Mouse (Mus musculus) lung, embryonic 15.5 days (tissue): Measurements from ENCODE around the gene Bola2. TPM values are rescaled to one million over a fixed set of nuclear protein-coding genes. Genes with fewer than 3 reads are reported as not detected.
A peak's percentile ranks its signal among the peaks of the same experiment; 100 is the strongest.
"Not testable (repeated sequence)": the region's sequence is repeated elsewhere in the genome, so short reads cannot be mapped to it uniquely, and the experiment has no call there.

Experiments
- ATAC-seq: fragments of 200-750 bp; cut with Nextera tagmentation; 2 replicates; pipeline ENCODE4 v1.8.0; 2017; ENCODE audit warnings: moderate number of reproducible peaks, borderline replicate concordance; ENCODE audit not compliant: low FRiP score, low TSS enrichment; ENCODE audit errors: extremely low read depth
- H3K27ac ChIP-seq: fragments of 300-500 bp; sonication (generic); 2 replicates; pipeline ENCODE4 v1.5.1; 2015; ENCODE audit warnings: moderate library complexity, mild to moderate bottlenecking, inconsistent platforms
- H3K27me3 ChIP-seq: fragments of 300-500 bp; sonication (generic); 2 replicates; pipeline ENCODE4 v1.6.1; 2015; ENCODE audit warnings: inconsistent platforms
- H3K36me3 ChIP-seq: fragments of 300-500 bp; sonication (generic); 2 replicates; pipeline ENCODE4 v1.6.1; 2015; ENCODE audit warnings: inconsistent platforms
- H3K4me1 ChIP-seq: fragments of 300-500 bp; sonication (generic); 2 replicates; pipeline ENCODE4 v1.6.1; 2015; ENCODE audit warnings: inconsistent platforms
- H3K4me2 ChIP-seq: fragments of 300-500 bp; sonication (generic); 2 replicates; pipeline ENCODE4 v1.6.1; 2015; ENCODE audit warnings: inconsistent platforms, mild to moderate bottlenecking, moderate library complexity
- H3K4me3 ChIP-seq: fragments of 300-500 bp; sonication (generic); 2 replicates; pipeline ENCODE4 v1.5.1; 2015; ENCODE audit warnings: mild to moderate bottlenecking, inconsistent platforms
- H3K9ac ChIP-seq: fragments of 300-500 bp; sonication (generic); 2 replicates; pipeline ENCODE4 v1.6.1; 2015; ENCODE audit warnings: inconsistent platforms
- H3K9me3 ChIP-seq: fragments of 300-500 bp; sonication (generic); 2 replicates; pipeline ENCODE4 v1.6.1; 2016; ENCODE audit warnings: inconsistent platforms
- WGBS: fragments of 180-500 bp; shearing (Covaris S2); methylation state at CpG from one replicate; pipeline ENCODE4 v1.1.7; 2015; 5-methylcytosine and 5-hydroxymethylcytosine counted together
- polyA plus RNA-seq: library from polyadenylated mRNA; unstranded; fragments of >200 nt; fragmentation: Nextera tagmentation; extraction: Ambion mirVana; gene quantifications from 2 replicates; pipeline ENCODE4 v1.2.1, GENCODE M21; 2015

Gene Bola2
- polyA plus RNA-seq, 1 experiment from 2014 or later = 105 TPM

GRCm38 (mm10) chr7:126668452-126668851 lies 26.7 kb upstream of the Bola2 start:
- 49% methylated on average over 5 of the region's 5 CpGs for WGBS
- no peaks in the 10 kb centered on the region for H3K9me3 ChIP-seq
- no peak overlapping the region for H3K4me2 ChIP-seq
- no peaks in the 10 kb centered on the region for H3K4me1 ChIP-seq
- no peak overlapping the region for H3K9ac ChIP-seq
- H3K36me3 ChIP-seq = peaks cover 31% of the 10 kb centered on the region; the same call in 1 of the 2 replicates
- no peaks in the 10 kb centered on the region for H3K27me3 ChIP-seq
- H3K27ac ChIP-seq = peak overlapping the region; percentile 73
- no peak overlapping the region for H3K4me3 ChIP-seq
- ATAC-seq = 0 out of 2 replicates have a peak, but pooled peaks have one; percentile 23

- Histone ChIP-seq H3K4me3 (no peak overlapping the region), H3K9me3 (no peaks in the 10 kb centered on the region), H3K4me1 (no peaks in the 10 kb centered on the region), H3K9ac (no peak overlapping the region), H3K4me2 (no peak overlapping the region), H3K27me3 (no peaks in the 10 kb centered on the region), H3K27ac (no peak overlapping the region), H3K36me3 (peaks cover 31% of the 10 kb centered on the region; the same call in 1 of the 2 replicates)
- WGBS = 89% methylated on average over 3 of the region's 3 CpGs
- ATAC-seq = no peak
Observed at GRCm38 (mm10) chr7:126670152-126670551, 25.0 kb upstream of the Bola2 start.

- Histone ChIP-seq H3K4me2 (no peak overlapping the region), H3K4me3 (no peak overlapping the region), H3K9me3 (no peaks in the 10 kb centered on the region), H3K27me3 (no peaks in the 10 kb centered on the region), H3K4me1 (peaks cover 4% of the 10 kb centered on the region; the same call in 1 of the 2 replicates), H3K27ac (no peak overlapping the region), H3K9ac (no peak overlapping the region), H3K36me3 (peaks cover 31% of the 10 kb centered on the region; the same call in 1 of the 2 replicates)
- WGBS = 90% methylated on average over 9 of the region's 9 CpGs
- no peak for ATAC-seq
Observed at GRCm38 (mm10) chr7:126672111-126672510, 23.1 kb upstream of the Bola2 start.

- H3K27ac ChIP-seq = no peak overlapping the region
- H3K9ac ChIP-seq = no peak overlapping the region
- no peak overlapping the region for H3K4me2 ChIP-seq
- H3K36me3 ChIP-seq = peaks cover 29% of the 10 kb centered on the region; the same call in 1 of the 2 replicates
- no peak for ATAC-seq
- H3K9me3 ChIP-seq = no peaks in the 10 kb centered on the region
- no peak overlapping the region for H3K4me3 ChIP-seq
- no peaks in the 10 kb centered on the region for H3K27me3 ChIP-seq
- 92% methylated on average over 8 of the region's 8 CpGs for WGBS
- H3K4me1 ChIP-seq = peaks cover 4% of the 10 kb centered on the region; the same call in 1 of the 2 replicates
Observed at GRCm38 (mm10) chr7:126675104-126675503, 20.1 kb upstream of the Bola2 start.

DNA sequence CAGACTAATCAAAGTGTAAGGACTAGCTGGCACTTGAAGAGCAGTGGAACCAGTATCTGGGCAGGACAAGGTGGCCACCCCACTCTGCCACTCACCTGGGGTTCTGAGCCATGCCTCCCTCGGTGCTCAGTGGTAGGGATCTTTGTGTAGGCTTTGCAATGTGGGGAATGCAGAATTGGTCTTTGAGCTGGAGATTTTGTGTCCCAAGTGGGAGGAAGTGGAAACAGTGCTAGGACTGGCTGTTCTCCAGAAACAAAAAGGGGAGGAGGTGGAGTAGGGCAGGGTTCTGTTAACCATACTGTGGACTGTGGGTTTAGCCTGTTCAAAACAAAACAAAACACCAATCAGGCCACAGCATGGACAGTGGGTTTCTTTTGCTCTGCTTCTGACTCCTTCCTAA lies 19.0 kb upstream of the Bola2 start, which contains the start of gene Sult1a1:
Gene Sult1a1 (minus strand): TSS at position 226 of the 400 bp plus-strand sequence.
- H3K27ac ChIP-seq = peak within 1 kb of the TSS; percentile 74
- H3K36me3 ChIP-seq = peaks cover 20% of the 10 kb centered on the region; the same call in 1 of the 2 replicates
- H3K9ac ChIP-seq = no peak within 1 kb of the TSS
- no peak within 1 kb of the TSS for H3K4me3 ChIP-seq
- H3K9me3 ChIP-seq = no peaks in the 10 kb centered on the region
- ATAC-seq = peak; percentile 64; the same call in 1 of the 2 replicates
- 62% methylated on average over 1 of the region's 1 CpGs for WGBS
- peaks cover 4% of the 10 kb centered on the region; the same call in 1 of the 2 replicates for H3K4me1 ChIP-seq
- no peaks in the 10 kb centered on the region for H3K27me3 ChIP-seq
- H3K4me2 ChIP-seq = peak within 1 kb of the TSS; percentile 13; the same call in 1 of the 2 replicates

DNA sequence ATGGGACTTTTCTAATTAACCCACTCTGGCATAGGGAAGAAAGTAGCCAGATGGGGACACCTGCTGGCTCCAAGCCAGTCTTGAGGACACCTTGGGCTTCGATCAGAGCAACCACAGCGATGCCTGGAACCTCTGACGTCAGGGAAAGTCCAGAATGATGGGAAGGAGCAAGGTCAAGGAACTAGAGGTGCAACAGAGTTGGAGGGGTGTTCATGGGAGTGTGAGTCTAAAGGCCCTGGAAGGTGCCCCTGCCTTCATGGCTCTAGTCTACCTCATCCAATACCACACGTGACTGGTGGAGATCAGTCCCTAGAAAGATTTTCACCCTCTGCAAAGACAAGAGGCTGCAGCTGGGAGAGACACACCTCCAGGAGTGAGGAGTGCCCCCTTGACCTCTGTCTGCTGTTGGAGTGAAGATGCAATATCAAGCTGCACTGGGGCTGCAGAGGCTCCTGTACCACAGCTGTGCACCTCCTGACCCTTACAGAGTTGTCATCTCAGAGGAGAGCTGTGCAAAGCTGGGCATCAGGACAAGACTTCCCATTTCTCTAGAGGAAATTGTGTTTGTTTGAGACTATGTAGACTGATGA lies 18.5 kb upstream of the Bola2 start:
- no peak overlapping the region for H3K4me3 ChIP-seq
- H3K9ac ChIP-seq = no peak overlapping the region
- no peaks in the 10 kb centered on the region for H3K9me3 ChIP-seq
- peaks cover 4% of the 10 kb centered on the region; the same call in 1 of the 2 replicates for H3K4me1 ChIP-seq
- ATAC-seq = 0 out of 2 replicates have a peak, but pooled peaks have one; percentile 7
- H3K27ac ChIP-seq = 0 out of 2 replicates have a peak overlapping the region, but pooled peaks have one; percentile 74
- peaks cover 15% of the 10 kb centered on the region; the same call in 1 of the 2 replicates for H3K36me3 ChIP-seq
- H3K27me3 ChIP-seq = no peaks in the 10 kb centered on the region
- 65% methylated on average over 4 of the region's 4 CpGs for WGBS
- H3K4me2 ChIP-seq = no peak overlapping the region

DNA sequence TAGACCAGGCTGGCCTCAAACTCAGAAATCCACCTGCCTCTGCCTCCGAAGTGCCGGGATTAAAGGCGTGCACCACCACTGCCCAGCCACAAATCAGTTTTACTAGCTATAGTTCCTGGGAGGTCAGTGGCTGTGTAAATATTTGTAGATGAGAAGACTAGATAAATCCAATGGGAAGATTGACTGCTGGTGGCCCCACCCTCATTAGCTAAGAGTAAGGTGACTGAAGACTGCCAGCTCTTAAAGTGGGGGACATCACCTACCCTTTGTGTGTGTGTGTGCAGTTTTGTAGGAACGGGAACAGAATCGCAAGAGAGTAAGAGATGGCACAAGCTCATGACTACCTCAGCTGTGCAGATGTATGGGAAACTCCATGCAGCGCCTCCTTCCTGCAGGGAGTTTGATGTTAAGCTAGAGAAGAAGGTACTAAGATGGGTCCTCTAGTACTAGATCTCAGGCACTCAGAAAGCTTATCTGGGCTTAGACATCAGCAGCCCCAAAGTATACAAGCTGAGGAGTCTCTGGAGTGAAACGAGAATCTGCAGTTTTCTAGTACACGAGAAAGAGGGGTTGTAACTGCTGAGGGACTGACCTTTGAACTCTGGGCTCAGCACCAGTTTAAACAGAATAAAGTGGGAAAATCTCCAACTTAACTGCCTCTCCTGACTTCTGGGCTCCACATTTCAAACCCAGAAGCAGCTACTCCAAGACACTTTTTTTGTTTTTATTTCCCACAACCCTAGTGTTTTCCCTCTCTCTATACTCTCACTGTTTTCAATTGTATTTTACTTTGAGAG lies 16.5 kb upstream of the Bola2 start:
- H3K9ac ChIP-seq = no peak overlapping the region
- WGBS = 48% methylated on average over 8 of the region's 8 CpGs
- peaks cover 4% of the 10 kb centered on the region; the same call in 1 of the 2 replicates for H3K4me1 ChIP-seq
- H3K4me2 ChIP-seq = no peak overlapping the region
- no peaks in the 10 kb centered on the region for H3K27me3 ChIP-seq
- no peak overlapping the region for H3K4me3 ChIP-seq
- H3K9me3 ChIP-seq = no peaks in the 10 kb centered on the region
- no peaks in the 10 kb centered on the region for H3K36me3 ChIP-seq
- H3K27ac ChIP-seq = no peak overlapping the region
- ATAC-seq = no peak

DNA sequence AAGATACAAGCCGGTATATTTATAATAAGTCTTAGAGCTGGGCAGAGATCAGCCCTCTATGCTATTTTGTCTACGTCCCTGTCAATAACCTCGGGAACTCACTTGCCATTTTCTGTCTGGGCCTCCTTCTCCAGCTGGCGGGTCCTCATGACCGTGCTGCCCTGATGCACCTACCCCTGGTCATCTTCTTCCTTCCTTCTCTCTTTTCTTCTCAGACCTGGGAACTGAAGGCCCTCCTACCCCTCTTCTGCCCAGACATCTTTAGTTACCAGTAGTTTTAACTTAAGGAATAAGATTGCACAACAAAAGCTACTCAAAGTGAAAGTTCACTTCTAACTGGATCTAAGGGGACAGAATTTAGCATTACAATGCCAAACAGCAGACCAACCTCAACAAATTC lies 15.5 kb upstream of the Bola2 start:
- H3K4me1 ChIP-seq = peaks cover 4% of the 10 kb centered on the region; the same call in 1 of the 2 replicates
- H3K27me3 ChIP-seq = no peaks in the 10 kb centered on the region
- no peaks in the 10 kb centered on the region for H3K9me3 ChIP-seq
- no peak overlapping the region for H3K9ac ChIP-seq
- no peak for ATAC-seq
- H3K4me3 ChIP-seq = no peak overlapping the region
- H3K36me3 ChIP-seq = no peaks in the 10 kb centered on the region
- WGBS = 84% methylated on average over 5 of the region's 5 CpGs
- no peak overlapping the region for H3K4me2 ChIP-seq
- H3K27ac ChIP-seq = no peak overlapping the region

GRCm38 (mm10) chr7:126681221-126681620 lies 14.0 kb upstream of the Bola2 start:
- H3K9ac ChIP-seq = no peak overlapping the region

DNA sequence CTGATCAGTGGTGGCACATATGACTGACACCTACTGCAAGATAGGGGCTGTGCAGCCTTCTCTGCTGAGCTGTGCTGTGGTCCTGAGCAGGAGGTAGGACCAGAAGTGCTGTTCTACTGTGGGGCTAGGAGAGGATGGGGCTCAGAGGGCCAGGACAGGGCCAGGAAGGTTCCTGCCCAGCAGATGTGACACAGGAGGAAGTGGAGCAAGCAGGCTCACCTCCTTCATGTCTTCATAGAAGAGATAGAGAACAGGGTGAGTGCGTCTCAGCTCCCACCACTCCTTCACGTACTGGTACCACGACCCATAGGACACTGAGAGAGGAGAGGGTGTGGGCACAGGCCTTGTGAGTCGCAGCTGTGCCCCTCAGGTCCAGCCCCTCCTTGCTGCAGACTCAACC lies 7.0 kb upstream of the Bola2 start:
- not testable (repeated sequence) for H3K9ac ChIP-seq, H3K4me2 ChIP-seq, ATAC-seq, H3K27me3 ChIP-seq, H3K9me3 ChIP-seq, H3K27ac ChIP-seq, H3K4me1 ChIP-seq, H3K4me3 ChIP-seq
- peaks cover 18% of the 10 kb centered on the region; the same call in 1 of the 2 replicates for H3K36me3 ChIP-seq
- WGBS = 69% methylated on average over 4 of the region's 4 CpGs

More at GRCm38 (mm10) chr7:126681221-126681620, 14.0 kb upstream of the Bola2 start:
- Histone ChIP-seq H3K27ac (no peak overlapping the region), H3K4me3 (no peak overlapping the region), H3K4me1 (0 out of 2 replicates have a peak, but pooled peaks cover 1% of the 10 kb centered on the region), H3K27me3 (no peaks in the 10 kb centered on the region), H3K9me3 (no peaks in the 10 kb centered on the region), H3K36me3 (no peaks in the 10 kb centered on the region), H3K4me2 (no peak overlapping the region)
- WGBS = 90% methylated on average over 5 of the region's 5 CpGs
- no peak for ATAC-seq

DNA sequence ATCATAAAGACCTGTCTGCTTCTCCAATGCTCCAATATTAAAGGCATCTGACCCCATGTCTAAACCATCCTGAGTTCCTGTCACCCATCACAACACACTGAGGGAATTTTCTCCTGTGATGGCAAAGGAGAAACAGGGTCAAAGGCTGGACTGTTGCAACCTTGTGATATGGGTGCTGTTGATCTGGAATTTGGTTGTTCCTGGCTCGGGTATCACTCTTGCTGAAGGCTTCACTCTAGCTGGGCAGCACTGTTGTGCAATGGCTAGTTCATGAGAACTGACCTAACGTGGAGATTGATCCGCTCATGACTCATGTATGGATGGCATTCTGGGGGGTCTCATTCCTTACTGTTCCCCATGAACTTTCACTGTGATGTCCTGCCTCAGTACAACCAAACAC lies 6.2 kb upstream of the Bola2 start:
- no peak overlapping the region for H3K9ac ChIP-seq
- H3K9me3 ChIP-seq = no peaks in the 10 kb centered on the region
- H3K4me3 ChIP-seq = no peak overlapping the region
- H3K27ac ChIP-seq = no peak overlapping the region
- 72% methylated on average over 3 of the region's 3 CpGs for WGBS
- no peaks in the 10 kb centered on the region for H3K27me3 ChIP-seq
- peaks cover 9% of the 10 kb centered on the region; the same call in 1 of the 2 replicates for H3K4me1 ChIP-seq
- peaks cover 18% of the 10 kb centered on the region; the same call in 1 of the 2 replicates for H3K36me3 ChIP-seq
- ATAC-seq = no peak
- no peak overlapping the region for H3K4me2 ChIP-seq

DNA sequence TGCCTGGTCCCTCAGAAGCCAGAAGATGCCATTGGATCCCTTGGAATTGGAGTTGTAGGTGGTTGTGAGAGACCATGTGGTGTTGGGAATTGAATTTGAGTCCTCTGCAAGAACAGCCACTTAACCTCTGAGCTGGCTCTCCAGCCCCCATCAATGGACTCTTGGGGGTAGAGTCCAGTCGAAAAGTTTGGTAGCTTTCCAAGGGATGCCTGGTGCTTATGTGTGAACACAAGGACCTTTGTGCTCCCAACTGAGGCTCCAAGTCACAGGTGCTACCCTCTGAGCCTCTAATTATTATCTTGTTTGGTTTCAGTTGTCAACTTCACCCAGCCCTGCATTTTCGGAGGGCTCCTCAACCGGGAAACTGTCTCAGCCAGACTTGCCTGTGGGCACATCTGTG lies 4.5 kb upstream of the Bola2 start:
- Histone ChIP-seq H3K27ac (no peak overlapping the region), H3K36me3 (peaks cover 18% of the 10 kb centered on the region; the same call in 1 of the 2 replicates), H3K9me3 (no peaks in the 10 kb centered on the region), H3K27me3 (no peaks in the 10 kb centered on the region), H3K9ac (no peak overlapping the region), H3K4me3 (no peak overlapping the region), H3K4me1 (peaks cover 17% of the 10 kb centered on the region), H3K4me2 (no peak overlapping the region)
- no peak for ATAC-seq
- 87% methylated on average over 3 of the region's 3 CpGs for WGBS
